Mouse (Mus musculus): ENCODE measurements around the gene Ptpn3. TPM values are rescaled to one million over a fixed set of nuclear protein-coding genes. Genes with fewer than 3 reads are reported as not detected.

The Ptpn3 gene
- polyA plus RNA-seq, 1 experiment from 2014 or later, result 4.9 TPM

- Histone ChIP-seq H3K27me3 (no peaks in the 10 kb centered on the region), H3K27ac (replicated peaks) (0 out of 2 replicates have a peak overlapping the region, but pooled peaks have one; percentile 63), H3K9me3 (replicated peaks) (no peaks in the 10 kb centered on the region), H3K9ac (no peak overlapping the region), H3K4me2 (replicated peaks) (no peak overlapping the region), H3K4me1 (peaks cover 29% of the 10 kb centered on the region), H3K4me3 (replicated peaks) (no peak overlapping the region), H3K36me3 (no peaks in the 10 kb centered on the region)
- ATAC-seq (ENCODE audit: insufficient number of reproducible peaks, low FRiP score, low TSS enrichment, low read depth), result no peak
- WGBS, result 29% methylated on average over 14 of the region's 14 CpGs
Measured at GRCm38 (mm10) chr4:57258159-57259035, 43.2 kb downstream of the Ptpn3 start.

GRCm38 (mm10) chr4:57257409-57257808 is 44.2 kb downstream of the Ptpn3 start:
- Histone ChIP-seq H3K4me1 (peaks cover 25% of the 10 kb centered on the region), H3K4me3 (replicated peaks) (no peak overlapping the region), H3K4me2 (replicated peaks) (no peak overlapping the region), H3K36me3 (no peaks in the 10 kb centered on the region), H3K27me3 (no peaks in the 10 kb centered on the region), H3K27ac (replicated peaks) (no peak overlapping the region), H3K9me3 (replicated peaks) (no peaks in the 10 kb centered on the region), H3K9ac (no peak overlapping the region)
- ATAC-seq (ENCODE audit: insufficient number of reproducible peaks, low FRiP score, low TSS enrichment, low read depth), result no peak
- WGBS, result 63% methylated on average over 8 of the region's 8 CpGs

- Histone ChIP-seq H3K4me3 (replicated peaks) (no peak overlapping the region), H3K9ac (no peak overlapping the region), H3K36me3 (no peaks in the 10 kb centered on the region), H3K27me3 (no peaks in the 10 kb centered on the region), H3K9me3 (replicated peaks) (no peaks in the 10 kb centered on the region), H3K27ac (replicated peaks) (no peak overlapping the region), H3K4me1 (peaks cover 22% of the 10 kb centered on the region), H3K4me2 (replicated peaks) (no peak overlapping the region)
- no peak for ATAC-seq (ENCODE audit: insufficient number of reproducible peaks, low FRiP score, low TSS enrichment, low read depth)
- WGBS, result 63% methylated on average over 4 of the region's 4 CpGs
Measured at GRCm38 (mm10) chr4:57256761-57257160, 44.9 kb downstream of the Ptpn3 start.

- H3K9ac ChIP-seq, result no peak overlapping the region
- WGBS, result 66% methylated on average over 6 of the region's 6 CpGs
Measured at GRCm38 (mm10) chr4:57254412-57254811, 47.2 kb downstream of the Ptpn3 start.

GRCm38 (mm10) chr4:57250636-57251035 is 51.0 kb downstream of the Ptpn3 start:
- Histone ChIP-seq H3K36me3 (no peaks in the 10 kb centered on the region), H3K27ac (replicated peaks) (no peak overlapping the region), H3K4me2 (replicated peaks) (no peak overlapping the region), H3K27me3 (no peaks in the 10 kb centered on the region), H3K4me1 (no peaks in the 10 kb centered on the region), H3K4me3 (replicated peaks) (no peak overlapping the region), H3K9me3 (replicated peaks) (no peaks in the 10 kb centered on the region), H3K9ac (no peak overlapping the region)
- no peak for ATAC-seq (ENCODE audit: insufficient number of reproducible peaks, low FRiP score, low TSS enrichment, low read depth)
- 11% methylated on average over 2 of the region's 2 CpGs for WGBS

More at GRCm38 (mm10) chr4:57254412-57254811, 47.2 kb downstream of the Ptpn3 start:
- H3K4me2 ChIP-seq (replicated peaks), result no peak overlapping the region
- no peaks in the 10 kb centered on the region for H3K36me3 ChIP-seq
- no peaks in the 10 kb centered on the region for H3K9me3 ChIP-seq (replicated peaks)
- H3K27me3 ChIP-seq, result no peaks in the 10 kb centered on the region
- peaks cover 17% of the 10 kb centered on the region for H3K4me1 ChIP-seq
- H3K27ac ChIP-seq (replicated peaks), result no peak overlapping the region
- H3K4me3 ChIP-seq (replicated peaks), result no peak overlapping the region
- no peak for ATAC-seq (ENCODE audit: insufficient number of reproducible peaks, low FRiP score, low TSS enrichment, low read depth)

GRCm38 (mm10) chr4:57249108-57249507 is 52.5 kb downstream of the Ptpn3 start:
- Histone ChIP-seq H3K4me1 (no peaks in the 10 kb centered on the region), H3K4me3 (replicated peaks) (no peak overlapping the region), H3K4me2 (replicated peaks) (no peak overlapping the region), H3K36me3 (no peaks in the 10 kb centered on the region), H3K27ac (replicated peaks) (no peak overlapping the region), H3K9me3 (replicated peaks) (no peaks in the 10 kb centered on the region), H3K27me3 (no peaks in the 10 kb centered on the region), H3K9ac (no peak overlapping the region)
- 45% methylated on average over 8 of the region's 8 CpGs for WGBS
- ATAC-seq (ENCODE audit: insufficient number of reproducible peaks, low FRiP score, low TSS enrichment, low read depth), result no peak

GRCm38 (mm10) chr4:57244874-57245273 is 56.8 kb downstream of the Ptpn3 start:
- 65% methylated on average over 10 of the region's 10 CpGs for WGBS

GRCm38 (mm10) chr4:57243312-57243711 is 58.3 kb downstream of the Ptpn3 start:
- Histone ChIP-seq H3K4me1 (peaks cover 12% of the 10 kb centered on the region; the same call in 1 of the 2 replicates), H3K27ac (replicated peaks) (no peak overlapping the region), H3K4me2 (replicated peaks) (no peak overlapping the region), H3K4me3 (replicated peaks) (no peak overlapping the region), H3K36me3 (no peaks in the 10 kb centered on the region), H3K27me3 (no peaks in the 10 kb centered on the region), H3K9ac (no peak overlapping the region), H3K9me3 (replicated peaks) (no peaks in the 10 kb centered on the region)
- ATAC-seq (ENCODE audit: insufficient number of reproducible peaks, low FRiP score, low TSS enrichment, low read depth), result no peak
- 42% methylated on average over 11 of the region's 11 CpGs for WGBS

More at GRCm38 (mm10) chr4:57244874-57245273, 56.8 kb downstream of the Ptpn3 start:
- Histone ChIP-seq H3K9ac (no peak overlapping the region), H3K36me3 (no peaks in the 10 kb centered on the region), H3K4me3 (replicated peaks) (no peak overlapping the region), H3K4me1 (peaks cover 12% of the 10 kb centered on the region; the same call in 1 of the 2 replicates), H3K27ac (replicated peaks) (peak overlapping the region; percentile 48; the same call in 1 of the 2 replicates), H3K9me3 (replicated peaks) (no peaks in the 10 kb centered on the region), H3K27me3 (no peaks in the 10 kb centered on the region), H3K4me2 (replicated peaks) (no peak overlapping the region)
- no peak for ATAC-seq (ENCODE audit: insufficient number of reproducible peaks, low FRiP score, low TSS enrichment, low read depth)

- peaks cover 21% of the 10 kb centered on the region; the same call in 1 of the 2 replicates for H3K4me1 ChIP-seq
- H3K9me3 ChIP-seq (replicated peaks), result no peaks in the 10 kb centered on the region
- H3K4me2 ChIP-seq (replicated peaks), result no peak overlapping the region
- H3K27me3 ChIP-seq, result no peaks in the 10 kb centered on the region
- H3K27ac ChIP-seq (replicated peaks), result no peak overlapping the region
- no peak for ATAC-seq (ENCODE audit: insufficient number of reproducible peaks, low FRiP score, low TSS enrichment, low read depth)
- 80% methylated on average over 10 of the region's 10 CpGs for whole genome bisulfite sequencing
- no peak overlapping the region for H3K4me3 ChIP-seq (replicated peaks)
- H3K36me3 ChIP-seq, result no peaks in the 10 kb centered on the region
- H3K9ac ChIP-seq, result no peak overlapping the region
Measured at GRCm38 (mm10) chr4:57240934-57241333, 60.7 kb downstream of the Ptpn3 start.

GRCm38 (mm10) chr4:57240100-57240499 is 61.5 kb downstream of the Ptpn3 start:
- WGBS, result 65% methylated on average over 7 of the region's 7 CpGs
- Histone ChIP-seq H3K4me2 (replicated peaks) (no peak overlapping the region), H3K4me1 (peaks cover 21% of the 10 kb centered on the region; the same call in 1 of the 2 replicates), H3K27me3 (no peaks in the 10 kb centered on the region), H3K27ac (replicated peaks) (no peak overlapping the region), H3K4me3 (replicated peaks) (no peak overlapping the region), H3K9ac (no peak overlapping the region), H3K36me3 (no peaks in the 10 kb centered on the region), H3K9me3 (replicated peaks) (no peaks in the 10 kb centered on the region)
- ATAC-seq (ENCODE audit: insufficient number of reproducible peaks, low FRiP score, low TSS enrichment, low read depth), result 0 out of 2 replicates have a peak, but pooled peaks have one; percentile 13

GRCm38 (mm10) chr4:57239112-57239511 is 62.5 kb downstream of the Ptpn3 start:
- Histone ChIP-seq H3K36me3 (no peaks in the 10 kb centered on the region), H3K4me3 (replicated peaks) (no peak overlapping the region), H3K4me1 (peaks cover 21% of the 10 kb centered on the region; the same call in 1 of the 2 replicates), H3K4me2 (replicated peaks) (no peak overlapping the region), H3K9ac (no peak overlapping the region), H3K9me3 (replicated peaks) (no peaks in the 10 kb centered on the region), H3K27me3 (no peaks in the 10 kb centered on the region), H3K27ac (replicated peaks) (no peak overlapping the region)
- WGBS, result 62% methylated on average over 6 of the region's 6 CpGs
- ATAC-seq (ENCODE audit: insufficient number of reproducible peaks, low FRiP score, low TSS enrichment, low read depth), result no peak
